In genomic region chr4:136189912-136190311, GRCm38 (mm10) we compare ENCODE assay signal across 12 mouse cellular contexts. TPM values are rescaled to one million over a fixed set of nuclear protein-coding genes. Genes with fewer than 3 reads are reported as not detected.
DNase-seq lines count a peak whose midpoint lies in the region; ATAC-seq and TF ChIP-seq lines count a peak whose summit lies in the region.
"Had no signal": no experiment of that assay in that cellular context is flagged by ENCODE, and none has a peak within 500 bp of the region (broad histone marks: within the 10 kb centered on the region; RNA-seq: fewer than 3 reads in every experiment).

No protein-coding gene starts in this region.

- TF ChIP-seq CTCF in C2C12 (IDR thresholded peaks at IDR 0.05; ENCODE audit: control insufficient read depth, insufficient read depth, insufficient read length) = no peak
- no peak for TF ChIP-seq CTCF in liver, embryonic 14.5 days (IDR thresholded peaks at IDR 0.05; ENCODE audit: low read depth)

- peak overlapping the region; percentile 5 for H3ac ChIP-seq in C2C12 (ENCODE audit: control insufficient read depth, insufficient read length, low read depth)

- H3K36me3 ChIP-seq in C2C12 (ENCODE audit: control insufficient read depth, insufficient read depth) = peaks cover 87% of the 10 kb centered on the region
- peaks cover 98% of the 10 kb centered on the region for H3K36me3 ChIP-seq in liver, embryonic 14.5 days (replicated peaks; ENCODE audit: control insufficient read depth, insufficient read depth, low read depth)
- H3K36me3 ChIP-seq in midbrain, embryonic 16.5 days (ENCODE audit: control insufficient read depth, insufficient read depth, low read length) = no peaks in the 10 kb centered on the region
- H3K36me3 ChIP-seq in midbrain, embryonic 11.5 days (ENCODE audit: control insufficient read depth, insufficient read depth, low read length) = peaks cover 6% of the 10 kb centered on the region; the same call in 1 of the 2 replicates

- H3K4me1 ChIP-seq in liver, embryonic 14.5 days (replicated peaks; ENCODE audit: control insufficient read depth in 2 of 2, insufficient read depth in 2 of 2, low read length in 1 of 2) = peaks cover 36 to 47% of the 10 kb centered on the region in 2 experiments
- H3K4me1 ChIP-seq in midbrain, embryonic 16.5 days (ENCODE audit: control insufficient read depth, insufficient read depth, low read length) = no peaks in the 10 kb centered on the region
- H3K4me1 ChIP-seq in midbrain, embryonic 11.5 days (ENCODE audit: control insufficient read depth, insufficient read depth, low read length) = no peaks in the 10 kb centered on the region

- peak; percentile 84 for TF ChIP-seq EP300 in liver, embryonic 14.5 days (IDR thresholded peaks at IDR 0.05; ENCODE audit: low read depth)

- WGBS in liver, embryonic 14.5 days (ENCODE audit: insufficient replicate concordance) = 24% methylated on average over 8 of the region's 8 CpGs
- WGBS in midbrain, embryonic 16.5 days = 86% methylated on average over 8 of the region's 8 CpGs
- WGBS in midbrain, embryonic 11.5 days = 94% methylated on average over 8 of the region's 8 CpGs

- peaks cover 9% of the 10 kb centered on the region for H3K79me2 ChIP-seq in C2C12 (ENCODE audit: control insufficient read depth, insufficient read depth)

- peak; percentile 98 for ATAC-seq in activated CD4-positive, CD25-positive, alpha-beta regulatory T cell, adult 4 months
- peak; percentile 97 for ATAC-seq in liver, embryonic 14.5 days (ENCODE audit: insufficient read depth)
- no peak for ATAC-seq in midbrain, embryonic 16.5 days
- no peak for ATAC-seq in midbrain, embryonic 11.5 days (ENCODE audit: low FRiP score)
- ATAC-seq: Patski had no signal

- H3K9me3 ChIP-seq in liver, embryonic 14.5 days (ENCODE audit: control insufficient read depth, low read length) = no peaks in the 10 kb centered on the region
- no peaks in the 10 kb centered on the region for H3K9me3 ChIP-seq in midbrain, embryonic 16.5 days (replicated peaks; ENCODE audit: control insufficient read depth, low read length, poor library complexity, severe bottlenecking)
- H3K9me3 ChIP-seq in midbrain, embryonic 11.5 days (ENCODE audit: control insufficient read depth, low read length) = no peaks in the 10 kb centered on the region

- no peak overlapping the region for H3K4me3 ChIP-seq in C2C12 (ENCODE audit: insufficient read depth, poor library complexity, severe bottlenecking)
- peak overlapping the region in 1 of 2 experiments; percentile 37; a peak in 3 of 4 replicates for H3K4me3 ChIP-seq in liver, embryonic 14.5 days (ENCODE audit: insufficient read depth in 1 of 2, low read depth in 2 of 2, low read length in 2 of 2)
- no peak overlapping the region for H3K4me3 ChIP-seq in midbrain, embryonic 16.5 days (ENCODE audit: low read depth, low read length)
- no peak overlapping the region for H3K4me3 ChIP-seq in midbrain, embryonic 11.5 days (ENCODE audit: low read depth, low read length)

- peak overlapping the region; percentile 72 for H3K4me2 ChIP-seq in liver, embryonic 14.5 days (ENCODE audit: low read depth)
- no peak overlapping the region for H3K4me2 ChIP-seq in midbrain, embryonic 16.5 days (ENCODE audit: low read length)
- H3K4me2 ChIP-seq in midbrain, embryonic 11.5 days = no peak overlapping the region

- peak overlapping the region; percentile 95 for H3K27ac ChIP-seq in liver, embryonic 14.5 days
- H3K27ac ChIP-seq in midbrain, embryonic 16.5 days (ENCODE audit: low read length) = no peak overlapping the region
- H3K27ac ChIP-seq in midbrain, embryonic 11.5 days (ENCODE audit: low read depth, low read length) = no peak overlapping the region
- H3K27ac ChIP-seq: macrophage had no signal

- no peaks in the 10 kb centered on the region for H3K27me3 ChIP-seq in C2C12 (ENCODE audit: control insufficient read depth, insufficient read depth, insufficient read length)
- H3K27me3 ChIP-seq in liver, embryonic 14.5 days (ENCODE audit: control insufficient read depth, insufficient read depth, low read length) = no peaks in the 10 kb centered on the region
- no peaks in the 10 kb centered on the region for H3K27me3 ChIP-seq in midbrain, embryonic 16.5 days (ENCODE audit: control insufficient read depth, insufficient read depth, low read depth, low read length)
- H3K27me3 ChIP-seq in midbrain, embryonic 11.5 days (ENCODE audit: control insufficient read depth, insufficient read depth, low read length) = no peaks in the 10 kb centered on the region
- H3K27me3 ChIP-seq: Patski had no signal

- DNase-seq in liver, embryonic 14.5 days (ENCODE audit: low read depth in 3 of 3, low spot score in 3 of 3) = peak; percentile 87 to 93 (median 88)
- peak; percentile 71 to 89 for DNase-seq in spleen, postnatal 10 days (ENCODE audit: low spot score in 2 of 2)
- DNase-seq in cerebellum, postnatal 25 days = no peak
- no peak for DNase-seq in right cerebral cortex, adult 2 months (ENCODE audit: low spot score in 2 of 2)
- no peak for DNase-seq in midbrain, embryonic 11.5 days (ENCODE audit: low spot score, missing footprints)
- DNase-seq: cerebellum, adult 11-12 months; heart, adult 11 months had no signal

- H3K9ac ChIP-seq in liver, embryonic 14.5 days (replicated peaks) = peak overlapping the region; percentile 78
- no peak overlapping the region for H3K9ac ChIP-seq in midbrain, embryonic 16.5 days (ENCODE audit: low read depth, low read length)
- H3K9ac ChIP-seq in midbrain, embryonic 11.5 days (ENCODE audit: low read length) = no peak overlapping the region

- H3K79me3 ChIP-seq in C2C12 (ENCODE audit: low read depth) = no peaks in the 10 kb centered on the region

TF ChIP-seq in C2C12, 6 proteins besides CTCF, POLR2A, EP300 and RAD21:
- TF ChIP-seq USF1 (IDR thresholded peaks at IDR 0.05; ENCODE audit: low read depth) (no peak), MYOD1 (IDR thresholded peaks at IDR 0.05; ENCODE audit: control insufficient read depth, insufficient read length, low read depth) (no peak), MYOG (IDR thresholded peaks at IDR 0.05; ENCODE audit: control insufficient read depth, extremely low read depth, insufficient read length) (no peak), CEBPB (IDR thresholded peaks at IDR 0.05; ENCODE audit: low read depth) (no peak)
TF ChIP-seq in C2C12: peak in this region for 0.

RNA-seq across cellular contexts. Expression of gene Asap3, which starts 16.3 kb away (rescaled TPM):
- 3.8 TPM for polyA plus RNA-seq in C2C12 (2012; fragmentation: generic; extraction: Trizol)
- under 1 TPM in 1 of 2 experiments, not detected in 1; 0.25 TPM for polyA plus RNA-seq in activated CD4-positive, CD25-positive, alpha-beta regulatory T cell, adult 4 months (2017; shearing (Covaris generic))
- polyA plus RNA-seq in liver, embryonic 14.5 days (2012; rRNA removed) = 1.1 and 1.2 TPM in 2 replicates
- polyA plus RNA-seq in liver, embryonic 14.5 days (2014; fragmentation: Nextera tagmentation; extraction: Ambion mirVana) = 0.66 and 0.85 TPM in 2 replicates
- 4.5 and 5.1 TPM in 2 replicates for polyA plus RNA-seq in midbrain, embryonic 16.5 days (2015; fragmentation: Nextera tagmentation; extraction: Ambion mirVana)
- 2.8 and 3.2 TPM in 2 replicates for polyA plus RNA-seq in midbrain, embryonic 11.5 days (2014; fragmentation: Nextera tagmentation; extraction: Ambion mirVana)

RNA-seq across cellular contexts. Expression of gene E2f2, which starts 17.7 kb away (rescaled TPM):
- polyA plus RNA-seq in C2C12 (2012; fragmentation: generic; extraction: Trizol) = 11.5 TPM
- 10 to 100 TPM; 22.0 to 34.6 TPM for polyA plus RNA-seq in activated CD4-positive, CD25-positive, alpha-beta regulatory T cell, adult 4 months (2017; shearing (Covaris generic))
- polyA plus RNA-seq in liver, embryonic 14.5 days (2012; rRNA removed) = 38.4 and 40.5 TPM in 2 replicates
- 50.3 and 53.4 TPM in 2 replicates for polyA plus RNA-seq in liver, embryonic 14.5 days (2014; fragmentation: Nextera tagmentation; extraction: Ambion mirVana)
- 1.4 and 1.6 TPM in 2 replicates for polyA plus RNA-seq in midbrain, embryonic 16.5 days (2015; fragmentation: Nextera tagmentation; extraction: Ambion mirVana)
- polyA plus RNA-seq in midbrain, embryonic 11.5 days (2014; fragmentation: Nextera tagmentation; extraction: Ambion mirVana) = 6.8 and 8.0 TPM in 2 replicates

RNA-seq across cellular contexts. Expression of gene Id3, which starts 46.6 kb away (rescaled TPM):
- 780 TPM for polyA plus RNA-seq in C2C12 (2012; fragmentation: generic; extraction: Trizol)
- polyA plus RNA-seq in activated CD4-positive, CD25-positive, alpha-beta regulatory T cell, adult 4 months (2017; shearing (Covaris generic)) = 100 to 1,000 TPM; 281 to 355 TPM
- 23.0 and 29.8 TPM in 2 replicates for polyA plus RNA-seq in liver, embryonic 14.5 days (2012; rRNA removed)
- 33.2 and 33.8 TPM in 2 replicates for polyA plus RNA-seq in liver, embryonic 14.5 days (2014; fragmentation: Nextera tagmentation; extraction: Ambion mirVana)
- polyA plus RNA-seq in midbrain, embryonic 16.5 days (2015; fragmentation: Nextera tagmentation; extraction: Ambion mirVana) = 110 and 114 TPM in 2 replicates
- 500 and 543 TPM in 2 replicates for polyA plus RNA-seq in midbrain, embryonic 11.5 days (2014; fragmentation: Nextera tagmentation; extraction: Ambion mirVana)

RNA-seq across cellular contexts. Expression of gene Tcea3, which starts 57.6 kb away (rescaled TPM):
- polyA plus RNA-seq in C2C12 (2012; fragmentation: generic; extraction: Trizol) = 2.8 TPM
- polyA plus RNA-seq in activated CD4-positive, CD25-positive, alpha-beta regulatory T cell, adult 4 months (2017; shearing (Covaris generic)) = under 1 TPM in 1 of 2 experiments, not detected in 1; 0.58 TPM
- 2.3 and 4.8 TPM in 2 replicates for polyA plus RNA-seq in liver, embryonic 14.5 days (2012; rRNA removed)
- polyA plus RNA-seq in liver, embryonic 14.5 days (2014; fragmentation: Nextera tagmentation; extraction: Ambion mirVana) = 12.4 and 15.6 TPM in 2 replicates
- 0.67 and 1.2 TPM in 2 replicates for polyA plus RNA-seq in midbrain, embryonic 16.5 days (2015; fragmentation: Nextera tagmentation; extraction: Ambion mirVana)
- 1.5 and 1.7 TPM in 2 replicates for polyA plus RNA-seq in midbrain, embryonic 11.5 days (2014; fragmentation: Nextera tagmentation; extraction: Ambion mirVana)
- polyA plus RNA-seq: macrophage had no signal

Comparison
In these comparisons a context has a peak if more than half of its experiments do, and no peak if none do; other contexts are left out.
1. ATAC-seq: peak in activated CD4-positive, CD25-positive, alpha-beta regulatory T cell, adult 4 months (single experiment) and liver, embryonic 14.5 days (single experiment); none in midbrain, embryonic 16.5 days (single experiment) and midbrain, embryonic 11.5 days (single experiment).
2. DNase-seq: peak in liver, embryonic 14.5 days (3 of 3) and spleen, postnatal 10 days (2 of 2); none in cerebellum, postnatal 25 days (0 of 2), right cerebral cortex, adult 2 months (0 of 2) and midbrain, embryonic 11.5 days (single experiment).